In the genomic region with DNA sequence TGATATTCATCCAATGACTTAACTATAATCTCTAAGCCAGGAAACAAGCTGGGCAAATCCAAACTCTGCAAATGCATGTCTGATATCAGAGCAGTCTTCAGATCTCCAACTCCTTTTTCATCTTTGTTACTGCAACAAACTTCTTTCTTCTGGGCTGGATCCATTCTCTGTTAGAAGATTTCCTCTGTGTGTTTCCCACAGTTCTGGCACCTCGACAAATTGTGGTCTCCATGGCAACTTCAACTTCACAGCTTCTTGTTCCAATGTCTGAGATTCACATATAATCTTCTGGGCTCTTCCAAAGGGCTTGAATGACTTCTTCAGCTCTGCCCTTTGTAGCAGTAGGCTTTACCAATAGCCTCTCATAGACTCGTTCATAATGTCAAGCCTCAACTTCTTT, we compare ENCODE assay signal across 25 mouse cellular contexts.
DNase-seq lines count a peak whose midpoint lies in the region; ATAC-seq lines count a peak whose summit lies in the region.
"Had no signal": no experiment of that assay in that cellular context is flagged by ENCODE, and none has a peak within 500 bp of the region (broad histone marks: within the 10 kb centered on the region; RNA-seq: fewer than 3 reads in every experiment).

No protein-coding gene starts in this region.

- no peaks in the 10 kb centered on the region for H3K36me3 ChIP-seq in midbrain, embryonic 11.5 days (ENCODE audit: control insufficient read depth, insufficient read depth, low read length)
- H3K36me3 ChIP-seq in midbrain, embryonic 13.5 days, result no peaks in the 10 kb centered on the region
- H3K36me3 ChIP-seq: embryonic facial prominence, embryonic 12.5 days; embryonic facial prominence, embryonic 15.5 days; forebrain, embryonic 15.5 days; heart, embryonic 10.5 days; heart, embryonic 13.5 days; hindbrain, embryonic 12.5 days; hindbrain, embryonic 15.5 days had no signal

- WGBS in midbrain, embryonic 11.5 days, result 68% methylated on average over 2 of the region's 2 CpGs
- 77% methylated on average over 2 of the region's 2 CpGs for WGBS in midbrain, embryonic 13.5 days

- no peak overlapping the region for H3K9ac ChIP-seq in midbrain, embryonic 11.5 days (ENCODE audit: low read length)
- no peak overlapping the region for H3K9ac ChIP-seq in midbrain, embryonic 13.5 days (replicated peaks)
- H3K9ac ChIP-seq: embryonic facial prominence, embryonic 12.5 days; embryonic facial prominence, embryonic 15.5 days; forebrain, embryonic 15.5 days; heart, embryonic 13.5 days; hindbrain, embryonic 12.5 days; hindbrain, embryonic 15.5 days had no signal

- H3K9me3 ChIP-seq in midbrain, embryonic 11.5 days (ENCODE audit: control insufficient read depth, low read length), result no peaks in the 10 kb centered on the region
- no peaks in the 10 kb centered on the region for H3K9me3 ChIP-seq in midbrain, embryonic 13.5 days
- H3K9me3 ChIP-seq: embryonic facial prominence, embryonic 12.5 days; embryonic facial prominence, embryonic 15.5 days; forebrain, embryonic 15.5 days; heart, embryonic 10.5 days; hindbrain, embryonic 12.5 days; hindbrain, embryonic 15.5 days had no signal

- no peak overlapping the region for H3K27ac ChIP-seq in midbrain, embryonic 11.5 days (ENCODE audit: low read depth, low read length)
- no peak overlapping the region for H3K27ac ChIP-seq in midbrain, embryonic 13.5 days
- H3K27ac ChIP-seq: embryonic facial prominence, embryonic 12.5 days; embryonic facial prominence, embryonic 15.5 days; forebrain, embryonic 15.5 days; heart, adult 2 months; heart, embryonic 10.5 days; heart, embryonic 13.5 days; hindbrain, embryonic 12.5 days; hindbrain, embryonic 15.5 days had no signal

- ATAC-seq in midbrain, embryonic 11.5 days (ENCODE audit: low FRiP score), result no peak
- ATAC-seq in midbrain, embryonic 13.5 days, result no peak
- no peak for ATAC-seq in activated CD4-positive, CD25-positive, alpha-beta regulatory T cell, adult 4 months
- ATAC-seq: CD4-positive, CD25-positive, alpha-beta regulatory T cell, adult 4 months; forebrain, embryonic 15.5 days had no signal

- H3K27me3 ChIP-seq in midbrain, embryonic 11.5 days (ENCODE audit: control insufficient read depth, insufficient read depth, low read length), result no peaks in the 10 kb centered on the region
- H3K27me3 ChIP-seq in midbrain, embryonic 13.5 days, result no peaks in the 10 kb centered on the region
- H3K27me3 ChIP-seq: embryonic facial prominence, embryonic 12.5 days; embryonic facial prominence, embryonic 15.5 days; forebrain, embryonic 15.5 days; heart, embryonic 13.5 days; hindbrain, embryonic 12.5 days; hindbrain, embryonic 15.5 days had no signal

- intact Hi-C loops in left cerebral cortex, postnatal 10 days (cut with DNase I), result no loop called here
- intact Hi-C loops in left cerebral cortex, postnatal 36 days (cut with DNase I), result no loop called here
- intact Hi-C loops in heart, postnatal 14 days (cut with DNase I), result no loop called here

- DNase-seq in left cerebral cortex, postnatal 10 days (ENCODE audit: extremely low spot score in 1 of 2, low spot score in 2 of 2), result peak; percentile 21 to 29
- no peak for DNase-seq in left cerebral cortex, postnatal 36 days (ENCODE audit: low spot score in 2 of 2)
- peak; percentile 78 for DNase-seq in midbrain, embryonic 11.5 days (ENCODE audit: low spot score, missing footprints)
- peak; percentile 3 to 4 for DNase-seq in right cerebral cortex, adult 2 months (ENCODE audit: low spot score in 2 of 2)
- peak; percentile 17 for DNase-seq in right cerebral cortex, postnatal 14 days
- no peak for DNase-seq in heart, postnatal 14 days
- DNase-seq: adrenal gland, adult 8-10 months; adrenal gland, postnatal 36 days; cerebellum, adult 11 months; cerebellum, adult 2 months; cerebellum, adult 9-11 months; cerebellum, postnatal 25 days; gastrocnemius, postnatal 10 days; gastrocnemius, postnatal 36 days; heart, adult 2 months had no signal

- no peaks in the 10 kb centered on the region for H3K4me1 ChIP-seq in midbrain, embryonic 11.5 days (ENCODE audit: control insufficient read depth, insufficient read depth, low read length)
- no peaks in the 10 kb centered on the region for H3K4me1 ChIP-seq in midbrain, embryonic 13.5 days (replicated peaks)
- H3K4me1 ChIP-seq: embryonic facial prominence, embryonic 12.5 days; embryonic facial prominence, embryonic 15.5 days; forebrain, embryonic 15.5 days; heart, embryonic 10.5 days; heart, embryonic 13.5 days; hindbrain, embryonic 12.5 days; hindbrain, embryonic 15.5 days had no signal

- no peak overlapping the region for H3K4me3 ChIP-seq in midbrain, embryonic 11.5 days (ENCODE audit: low read depth, low read length)
- no peak overlapping the region for H3K4me3 ChIP-seq in midbrain, embryonic 13.5 days (replicated peaks)
- H3K4me3 ChIP-seq: embryonic facial prominence, embryonic 12.5 days; embryonic facial prominence, embryonic 15.5 days; forebrain, embryonic 15.5 days; heart, adult 2 months; heart, embryonic 10.5 days; heart, embryonic 13.5 days; hindbrain, embryonic 12.5 days; hindbrain, embryonic 15.5 days had no signal

- no peak overlapping the region for H3K4me2 ChIP-seq in midbrain, embryonic 11.5 days
- H3K4me2 ChIP-seq in midbrain, embryonic 13.5 days (replicated peaks), result no peak overlapping the region
- H3K4me2 ChIP-seq: embryonic facial prominence, embryonic 12.5 days; embryonic facial prominence, embryonic 15.5 days; forebrain, embryonic 15.5 days; heart, embryonic 13.5 days; hindbrain, embryonic 12.5 days; hindbrain, embryonic 15.5 days had no signal

Comparison
In these comparisons a context has a peak if more than half of its experiments do, and no peak if none do; other contexts are left out.
1. DNase-seq: peak in left cerebral cortex, postnatal 10 days (2 of 2), midbrain, embryonic 11.5 days (single experiment), right cerebral cortex, adult 2 months (2 of 2) and right cerebral cortex, postnatal 14 days (single experiment); none in left cerebral cortex, postnatal 36 days (0 of 2) and heart, postnatal 14 days (0 of 2).